Mouse (Mus musculus) olfactory bulb, adult 2 months (tissue): Measurements from ENCODE around the gene Ggt5. TPM values are rescaled to one million over a fixed set of nuclear protein-coding genes. Genes with fewer than 3 reads are reported as not detected.

Experiments used
- H3K27ac ChIP-seq: fragments of 200-500 bp; 2 replicates; pipeline ENCODE4 v1.5.1; 2012; ENCODE audit warnings: low read depth, low read length; ENCODE audit not compliant: insufficient read depth
- H3K4me1 ChIP-seq: fragments of 200-500 bp; 2 replicates; pipeline ENCODE4 v1.6.1; 2012; ENCODE audit warnings: low read length; ENCODE audit not compliant: control insufficient read depth, insufficient read depth
- H3K4me3 ChIP-seq: fragments of 200-500 bp; 2 replicates; pipeline ENCODE4 v1.5.1; 2012; ENCODE audit warnings: mild to moderate bottlenecking, low read depth, low read length, moderate library complexity; ENCODE audit not compliant: insufficient read depth
- CTCF ChIP-seq: fragments of 200-500 bp; IDR thresholded peaks from 2 replicates; pipeline ENCODE4 v1.5.1; 2012; ENCODE audit warnings: low read depth, mild to moderate bottlenecking, low read length, moderate library complexity; ENCODE audit not compliant: insufficient read depth
- POLR2A ChIP-seq: fragments of 200-500 bp; IDR thresholded peaks from 2 replicates; pipeline ENCODE4 v1.6.1; 2012; ENCODE audit warnings: mild to moderate bottlenecking, low read depth, low read length, moderate library complexity; ENCODE audit not compliant: insufficient read depth
- WGBS: fragments of 180-500 bp; shearing (Covaris S2); methylation state at CpG from one replicate; pipeline ENCODE4 v1.1.7; 2018; 5-methylcytosine and 5-hydroxymethylcytosine counted together
- polyA plus RNA-seq: library from polyadenylated mRNA; stranded (reverse); fragments of >200 nt; gene quantifications from 2 replicates; pipeline ENCODE4 v1.2.4, GENCODE M21; 2012; ENCODE audit warnings: low replicate concordance; ENCODE audit not compliant: missing spikeins, insufficient read depth, insufficient read length

The Ggt5 gene
- polyA plus RNA-seq, 1 experiment, result not detected

GRCm38 (mm10) chr10:75649406-75649995 lies 60.4 kb downstream of the Ggt5 start:
- Histone ChIP-seq H3K4me3 (no peak overlapping the region), H3K4me1 (peaks cover 23% of the 10 kb centered on the region), H3K27ac (no peak overlapping the region)
- 92% methylated on average over 4 of the region's 4 CpGs for WGBS
- no peak for TF ChIP-seq POLR2A
- TF ChIP-seq CTCF, result no peak

GRCm38 (mm10) chr10:75650306-75650902 lies 61.3 kb downstream of the Ggt5 start:
- peaks cover 23% of the 10 kb centered on the region for H3K4me1 ChIP-seq
- no peak for TF ChIP-seq POLR2A
- no peak for TF ChIP-seq CTCF
- H3K27ac ChIP-seq, result peak overlapping the region; percentile 29; the same call in 1 of the 2 replicates
- H3K4me3 ChIP-seq, result no peak overlapping the region
- 74% methylated on average over 6 of the region's 6 CpGs for WGBS

- TF ChIP-seq POLR2A, result no peak
- no peak for TF ChIP-seq CTCF
- 90% methylated on average over 16 of the region's 16 CpGs for WGBS
- H3K4me1 ChIP-seq, result peaks cover 23% of the 10 kb centered on the region
- H3K4me3 ChIP-seq, result no peak overlapping the region
- H3K27ac ChIP-seq, result no peak overlapping the region
These were observed 62.4 kb downstream of the Ggt5 start for GRCm38 (mm10) chr10:75651381-75652068.

GRCm38 (mm10) chr10:75654053-75654452 lies 64.9 kb downstream of the Ggt5 start:
- WGBS, result 95% methylated on average over 4 of the region's 4 CpGs
- Histone ChIP-seq H3K4me1 (peaks cover 10% of the 10 kb centered on the region), H3K4me3 (no peak overlapping the region), H3K27ac (no peak overlapping the region)
- no peak for TF ChIP-seq CTCF
- no peak for TF ChIP-seq POLR2A

GRCm38 (mm10) chr10:75657165-75657564 lies 68.0 kb downstream of the Ggt5 start:
- Histone ChIP-seq H3K4me1 (no peaks in the 10 kb centered on the region; the same call in 1 of the 2 replicates), H3K27ac (no peak overlapping the region), H3K4me3 (no peak overlapping the region)
- WGBS, result 89% methylated on average over 5 of the region's 5 CpGs
- TF ChIP-seq CTCF (no peak), POLR2A (no peak)

- Histone ChIP-seq H3K4me1 (peaks cover 5% of the 10 kb centered on the region; the same call in 1 of the 2 replicates), H3K27ac (no peak overlapping the region), H3K4me3 (no peak overlapping the region)
- WGBS, result 96% methylated on average over 7 of the region's 7 CpGs
- no peak for TF ChIP-seq CTCF
- TF ChIP-seq POLR2A, result no peak
These were observed 68.6 kb downstream of the Ggt5 start for GRCm38 (mm10) chr10:75657772-75658171.

GRCm38 (mm10) chr10:75661381-75661780 lies 72.2 kb downstream of the Ggt5 start:
- Histone ChIP-seq H3K4me1 (peaks cover 28% of the 10 kb centered on the region), H3K4me3 (no peak overlapping the region), H3K27ac (no peak overlapping the region)
- 77% methylated on average over 6 of the region's 6 CpGs for WGBS
- TF ChIP-seq CTCF (no peak), POLR2A (no peak)

GRCm38 (mm10) chr10:75661876-75662275 lies 72.7 kb downstream of the Ggt5 start:
- WGBS, result 78% methylated on average over 3 of the region's 3 CpGs
- Histone ChIP-seq H3K27ac (no peak overlapping the region), H3K4me1 (peaks cover 33% of the 10 kb centered on the region), H3K4me3 (no peak overlapping the region)
- TF ChIP-seq CTCF, result no peak
- no peak for TF ChIP-seq POLR2A

GRCm38 (mm10) chr10:75662575-75662974 lies 73.4 kb downstream of the Ggt5 start:
- Histone ChIP-seq H3K27ac (no peak overlapping the region), H3K4me1 (peaks cover 37% of the 10 kb centered on the region), H3K4me3 (no peak overlapping the region)
- TF ChIP-seq CTCF (no peak), POLR2A (no peak)
- 76% methylated on average over 4 of the region's 4 CpGs for WGBS
